Mouse (Mus musculus) hindbrain, embryonic 15.5 days (tissue): ENCODE results near the gene Gnat2. TPM values are rescaled to one million over a fixed set of nuclear protein-coding genes. Genes with fewer than 3 reads are reported as not detected.
A peak's percentile ranks its signal among the peaks of the same experiment; 100 is the strongest.

Experiments
- ATAC-seq: fragments of 200-750 bp; cut with Nextera tagmentation; 2 replicates; pipeline ENCODE4 v1.8.0; 2017; ENCODE audit warnings: low read depth, moderate number of reproducible peaks, moderate TSS enrichment; ENCODE audit not compliant: low FRiP score
- H3K27ac ChIP-seq: fragments of 300-500 bp; sonication (generic); replicated peaks from 2 replicates; pipeline ENCODE4 v1.5.1; 2015; ENCODE audit warnings: mild to moderate bottlenecking, inconsistent platforms
- H3K27me3 ChIP-seq: fragments of 300-500 bp; sonication (generic); 2 replicates; pipeline ENCODE4 v1.6.1; 2015; ENCODE audit warnings: control low read depth, inconsistent platforms
- H3K36me3 ChIP-seq: fragments of 300-500 bp; sonication (generic); 2 replicates; pipeline ENCODE4 v1.6.1; 2015; ENCODE audit warnings: control low read depth, inconsistent platforms
- H3K4me1 ChIP-seq: fragments of 300-500 bp; sonication (generic); replicated peaks from 2 replicates; pipeline ENCODE4 v1.6.1; 2015; ENCODE audit warnings: control low read depth, inconsistent platforms
- H3K4me2 ChIP-seq: fragments of 300-500 bp; sonication (generic); 2 replicates; pipeline ENCODE4 v1.6.1; 2015; ENCODE audit warnings: moderate library complexity, mild to moderate bottlenecking, inconsistent platforms
- H3K4me3 ChIP-seq: fragments of 300-500 bp; sonication (generic); 2 replicates; pipeline ENCODE4 v1.5.1; 2015; ENCODE audit warnings: mild to moderate bottlenecking, inconsistent platforms
- H3K9ac ChIP-seq: fragments of 300-500 bp; sonication (generic); 2 replicates; pipeline ENCODE4 v1.6.1; 2015; ENCODE audit warnings: inconsistent platforms
- H3K9me3 ChIP-seq: fragments of 300-500 bp; sonication (generic); 2 replicates; pipeline ENCODE4 v1.6.1; 2016; ENCODE audit warnings: control low read depth, inconsistent platforms
- WGBS: fragments of 180-500 bp; shearing (Covaris S2); methylation state at CpG from one replicate; pipeline ENCODE4 v1.1.7; 2015; 5-methylcytosine and 5-hydroxymethylcytosine counted together
- polyA plus RNA-seq: library from polyadenylated mRNA; unstranded; fragments of >200 nt; fragmentation: Nextera tagmentation; extraction: Ambion mirVana; gene quantifications from 2 replicates; pipeline ENCODE4 v1.2.1, GENCODE M21; 2015

Gene Gnat2
- polyA plus RNA-seq, 1 experiment from 2014 or later, result 0.17 TPM

GRCm38 (mm10) chr3:108085721-108086469 lies 6.7 kb upstream of the Gnat2 start:
- WGBS, result under 1% methylated on average over 31 of the region's 31 CpGs
- Histone ChIP-seq H3K9me3 (no peaks in the 10 kb centered on the region), H3K4me1 (peaks cover 54% of the 10 kb centered on the region), H3K9ac (peak overlapping the region; percentile 65), H3K27me3 (no peaks in the 10 kb centered on the region), H3K36me3 (no peaks in the 10 kb centered on the region), H3K4me2 (peak overlapping the region; percentile 100), H3K27ac (peak overlapping the region; percentile 84), H3K4me3 (peak overlapping the region; percentile 65)
- peak; percentile 68 for ATAC-seq

GRCm38 (mm10) chr3:108086470-108086979 lies 6.1 kb upstream of the Gnat2 start, which contains the start of gene Ampd2:
Gene Ampd2 (minus strand): TSS chr3:108086651.
- Histone ChIP-seq H3K9ac (peak within 1 kb of the TSS; percentile 65), H3K4me1 (peaks cover 51% of the 10 kb centered on the region), H3K4me2 (peak within 1 kb of the TSS; percentile 100), H3K4me3 (peak within 1 kb of the TSS; percentile 65), H3K9me3 (no peaks in the 10 kb centered on the region), H3K36me3 (no peaks in the 10 kb centered on the region), H3K27me3 (no peaks in the 10 kb centered on the region), H3K27ac (peak within 1 kb of the TSS; percentile 84)
- no peak for ATAC-seq
- under 1% methylated on average over 29 of the region's 29 CpGs for WGBS

GRCm38 (mm10) chr3:108087329-108087728 lies 5.3 kb upstream of the Gnat2 start:
- H3K27me3 ChIP-seq, result no peaks in the 10 kb centered on the region
- H3K4me2 ChIP-seq, result no peak overlapping the region
- H3K9ac ChIP-seq, result no peak overlapping the region
- H3K27ac ChIP-seq, result no peak overlapping the region
- no peak overlapping the region for H3K4me3 ChIP-seq
- H3K4me1 ChIP-seq, result peaks cover 43% of the 10 kb centered on the region
- no peaks in the 10 kb centered on the region for H3K9me3 ChIP-seq
- no peak for ATAC-seq
- no peaks in the 10 kb centered on the region for H3K36me3 ChIP-seq
- 73% methylated on average over 3 of the region's 3 CpGs for WGBS

DNA sequence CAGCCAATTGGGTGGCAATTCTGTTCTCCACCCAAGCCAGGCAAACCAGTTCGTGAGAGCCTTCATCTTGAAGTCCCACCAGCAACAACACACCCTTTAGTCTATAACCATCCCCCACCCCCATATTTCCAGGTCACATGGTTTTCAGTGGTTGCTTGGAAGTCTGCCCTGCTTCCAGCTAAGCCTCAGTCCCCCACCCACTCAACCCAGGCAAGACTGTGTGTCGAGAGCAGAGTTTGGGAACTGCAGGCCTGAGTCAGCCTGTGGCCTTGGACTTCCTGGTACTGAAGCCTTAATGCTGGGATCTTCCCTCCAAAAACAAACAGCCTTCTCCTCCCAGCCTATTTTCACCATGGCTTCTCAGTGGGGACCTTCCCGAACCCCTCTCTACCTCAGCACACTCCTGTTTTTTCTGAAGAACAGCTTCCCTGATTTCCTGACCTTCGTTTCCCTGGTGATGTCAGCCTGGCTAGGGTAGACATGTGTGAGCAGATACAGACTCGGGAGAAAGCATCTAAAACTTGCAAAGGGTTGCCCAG lies 3.7 kb upstream of the Gnat2 start:
- WGBS, result 32% methylated on average over 5 of the region's 5 CpGs
- Histone ChIP-seq H3K4me2 (no peak overlapping the region), H3K4me3 (no peak overlapping the region), H3K4me1 (peaks cover 28% of the 10 kb centered on the region), H3K9ac (no peak overlapping the region), H3K27me3 (no peaks in the 10 kb centered on the region), H3K27ac (no peak overlapping the region), H3K9me3 (no peaks in the 10 kb centered on the region), H3K36me3 (no peaks in the 10 kb centered on the region)
- ATAC-seq, result no peak

- no peaks in the 10 kb centered on the region for H3K36me3 ChIP-seq
- H3K9ac ChIP-seq, result no peak overlapping the region
- no peaks in the 10 kb centered on the region for H3K9me3 ChIP-seq
- H3K4me1 ChIP-seq, result peaks cover 18% of the 10 kb centered on the region
- no peak overlapping the region for H3K4me2 ChIP-seq
- 36% methylated on average over 2 of the region's 2 CpGs for WGBS
- H3K27me3 ChIP-seq, result no peaks in the 10 kb centered on the region
- no peak for ATAC-seq
- no peak overlapping the region for H3K4me3 ChIP-seq
- no peak overlapping the region for H3K27ac ChIP-seq
Measured at GRCm38 (mm10) chr3:108089916-108090315, 2.7 kb upstream of the Gnat2 start.

GRCm38 (mm10) chr3:108090561-108090960 lies 2.0 kb upstream of the Gnat2 start:
- no peak for ATAC-seq
- 83% methylated on average over 2 of the region's 2 CpGs for WGBS
- H3K4me2 ChIP-seq, result no peak overlapping the region
- H3K27me3 ChIP-seq, result no peaks in the 10 kb centered on the region
- no peak overlapping the region for H3K9ac ChIP-seq
- peaks cover 13% of the 10 kb centered on the region for H3K4me1 ChIP-seq
- H3K4me3 ChIP-seq, result no peak overlapping the region
- H3K27ac ChIP-seq, result no peak overlapping the region
- H3K36me3 ChIP-seq, result no peaks in the 10 kb centered on the region
- no peaks in the 10 kb centered on the region for H3K9me3 ChIP-seq

GRCm38 (mm10) chr3:108092030-108092429 lies 559 bp upstream of the Gnat2 start:
- no peak overlapping the region for H3K27ac ChIP-seq
- no peak overlapping the region for H3K4me3 ChIP-seq
- H3K9ac ChIP-seq, result no peak overlapping the region
- no peaks in the 10 kb centered on the region for H3K4me1 ChIP-seq
- ATAC-seq, result no peak
- H3K27me3 ChIP-seq, result no peaks in the 10 kb centered on the region
- H3K9me3 ChIP-seq, result no peaks in the 10 kb centered on the region
- no peak overlapping the region for H3K4me2 ChIP-seq
- no peaks in the 10 kb centered on the region for H3K36me3 ChIP-seq
- 84% methylated on average over 6 of the region's 6 CpGs for WGBS

- H3K4me1 ChIP-seq, result no peaks in the 10 kb centered on the region
- no peaks in the 10 kb centered on the region for H3K36me3 ChIP-seq
- H3K4me3 ChIP-seq, result no peak overlapping the region
- H3K9ac ChIP-seq, result no peak overlapping the region
- no peaks in the 10 kb centered on the region for H3K9me3 ChIP-seq
- WGBS, result 60% methylated on average over 6 of the region's 6 CpGs
- H3K27me3 ChIP-seq, result no peaks in the 10 kb centered on the region
- H3K4me2 ChIP-seq, result no peak overlapping the region
- no peak for ATAC-seq
- H3K27ac ChIP-seq, result no peak overlapping the region
Measured at GRCm38 (mm10) chr3:108093306-108093705, 717 bp downstream of the Gnat2 start.

GRCm38 (mm10) chr3:108094146-108094545 lies 1.6 kb downstream of the Gnat2 start:
- no peaks in the 10 kb centered on the region for H3K4me1 ChIP-seq
- ATAC-seq, result no peak
- H3K27ac ChIP-seq, result no peak overlapping the region
- H3K4me3 ChIP-seq, result no peak overlapping the region
- no peaks in the 10 kb centered on the region for H3K36me3 ChIP-seq
- H3K9ac ChIP-seq, result no peak overlapping the region
- H3K9me3 ChIP-seq, result no peaks in the 10 kb centered on the region
- H3K4me2 ChIP-seq, result no peak overlapping the region
- H3K27me3 ChIP-seq, result no peaks in the 10 kb centered on the region
- 91% methylated on average over 1 of the region's 1 CpGs for WGBS

DNA sequence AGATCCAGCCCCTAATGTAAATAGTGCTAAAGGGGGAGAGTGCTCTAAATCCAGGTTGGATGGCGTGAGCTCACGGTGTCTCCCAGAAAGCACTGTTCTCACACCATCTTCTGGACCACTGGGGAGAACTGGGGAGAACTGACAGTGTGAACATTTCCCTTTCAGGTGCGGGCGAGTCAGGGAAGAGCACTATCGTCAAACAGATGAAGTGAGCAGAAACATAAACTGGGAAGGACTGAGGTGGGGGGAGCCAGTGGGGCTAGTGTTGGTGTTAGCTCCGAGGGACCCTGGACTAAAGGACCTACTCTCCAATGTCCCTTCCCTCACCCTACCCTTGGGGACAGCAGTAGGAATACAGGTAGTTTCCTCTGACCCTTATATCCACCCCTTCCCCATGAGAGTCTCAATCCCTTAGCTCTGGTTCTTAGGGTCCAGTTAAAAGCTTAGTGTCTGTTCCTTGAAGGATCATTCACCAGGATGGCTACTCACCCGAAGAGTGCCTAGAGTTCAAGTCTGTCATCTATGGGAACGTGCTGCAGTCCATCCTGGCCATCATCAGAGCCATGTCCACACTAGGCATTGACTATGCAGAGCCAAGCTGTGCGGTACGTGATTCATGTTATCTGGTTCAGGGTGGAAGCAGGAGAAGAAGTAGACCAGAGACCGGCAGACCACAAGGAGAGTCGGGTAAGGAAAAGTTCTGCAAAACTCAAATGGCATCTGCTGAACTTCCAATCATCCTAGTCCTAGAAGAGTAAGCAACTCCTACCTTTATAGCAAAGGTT lies 2.6 kb downstream of the Gnat2 start:
- Histone ChIP-seq H3K27me3 (no peaks in the 10 kb centered on the region), H3K9ac (no peak overlapping the region), H3K4me2 (no peak overlapping the region), H3K9me3 (no peaks in the 10 kb centered on the region), H3K4me1 (no peaks in the 10 kb centered on the region), H3K4me3 (no peak overlapping the region), H3K36me3 (no peaks in the 10 kb centered on the region), H3K27ac (no peak overlapping the region)
- 94% methylated on average over 12 of the region's 12 CpGs for WGBS
- no peak for ATAC-seq

DNA sequence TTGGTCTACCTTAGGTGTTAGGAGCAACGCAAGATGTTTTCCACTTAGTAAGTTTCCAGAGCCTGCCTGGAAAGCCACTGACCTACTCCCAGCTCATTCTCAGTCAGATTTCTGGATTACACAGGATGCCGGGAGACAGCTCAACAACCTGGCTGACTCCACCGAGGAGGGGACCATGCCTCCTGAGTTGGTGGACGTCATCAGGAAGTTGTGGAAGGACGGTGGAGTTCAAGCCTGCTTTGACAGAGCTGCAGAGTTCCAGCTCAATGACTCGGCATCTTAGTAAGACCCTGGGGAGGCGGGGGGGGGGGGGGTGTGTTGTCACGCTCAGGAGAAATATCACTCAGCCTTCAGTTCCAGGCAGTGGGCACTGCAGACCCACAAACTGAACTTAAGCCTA lies 3.6 kb downstream of the Gnat2 start:
- no peak overlapping the region for H3K9ac ChIP-seq
- H3K4me2 ChIP-seq, result no peak overlapping the region
- H3K27ac ChIP-seq, result no peak overlapping the region
- H3K4me3 ChIP-seq, result no peak overlapping the region
- H3K36me3 ChIP-seq, result no peaks in the 10 kb centered on the region
- 71% methylated on average over 8 of the region's 8 CpGs for WGBS
- ATAC-seq, result no peak
- no peaks in the 10 kb centered on the region for H3K9me3 ChIP-seq
- no peaks in the 10 kb centered on the region for H3K27me3 ChIP-seq
- H3K4me1 ChIP-seq, result no peaks in the 10 kb centered on the region

- no peak for ATAC-seq
- no peak overlapping the region for H3K9ac ChIP-seq
- no peak overlapping the region for H3K4me2 ChIP-seq
- no peaks in the 10 kb centered on the region for H3K9me3 ChIP-seq
- no peaks in the 10 kb centered on the region for H3K27me3 ChIP-seq
- H3K4me1 ChIP-seq, result no peaks in the 10 kb centered on the region
- 91% methylated on average over 10 of the region's 10 CpGs for WGBS
- H3K36me3 ChIP-seq, result no peaks in the 10 kb centered on the region
- H3K4me3 ChIP-seq, result no peak overlapping the region
- no peak overlapping the region for H3K27ac ChIP-seq
Measured at GRCm38 (mm10) chr3:108096726-108097125, 4.1 kb downstream of the Gnat2 start.
